Comparison of ENCODE assay signal across 12 mouse cellular contexts in genomic region chr2:173272354-173272900, GRCm38 (mm10). TPM values are rescaled to one million over a fixed set of nuclear protein-coding genes. Genes with fewer than 3 reads are reported as not detected.
A peak's percentile ranks its signal among the peaks of the same experiment; 100 is the strongest.
DNase-seq lines count a peak whose midpoint lies in the region; ATAC-seq and TF ChIP-seq lines count a peak whose summit lies in the region.
"Had no signal": no experiment of that assay in that cellular context is flagged by ENCODE, and none has a peak within 500 bp of the region (broad histone marks: within the 10 kb centered on the region; RNA-seq: fewer than 3 reads in every experiment).

No protein-coding gene starts in this region.

- H3K9ac ChIP-seq in heart, embryonic 16.5 days (ENCODE audit: low read length), result no peak overlapping the region
- no peak overlapping the region for H3K9ac ChIP-seq in embryonic facial prominence, embryonic 14.5 days (ENCODE audit: low read depth, low read length)
- H3K9ac ChIP-seq: liver, embryonic 14.5 days had no signal

- no peak overlapping the region for H3K27ac ChIP-seq in heart, embryonic 16.5 days (ENCODE audit: low read length)
- H3K27ac ChIP-seq in embryonic facial prominence, embryonic 14.5 days (replicated peaks; ENCODE audit: low read depth, low read length), result no peak overlapping the region
- H3K27ac ChIP-seq: liver, embryonic 14.5 days had no signal

- no peaks in the 10 kb centered on the region for H3K36me3 ChIP-seq in heart, embryonic 16.5 days (ENCODE audit: control insufficient read depth, insufficient read depth)
- H3K36me3 ChIP-seq in E14TG2a.4 (ENCODE audit: insufficient read depth, low read length), result peaks cover 43% of the 10 kb centered on the region
- no peaks in the 10 kb centered on the region for H3K36me3 ChIP-seq in embryonic facial prominence, embryonic 14.5 days (ENCODE audit: control insufficient read depth, insufficient read depth, low read length)
- H3K36me3 ChIP-seq in myocyte (ENCODE audit: control insufficient read depth, insufficient read depth), result no peaks in the 10 kb centered on the region

- peaks cover 93% of the 10 kb centered on the region for H3K79me2 ChIP-seq in myocyte (ENCODE audit: control insufficient read depth, insufficient read depth)

- peak overlapping the region; percentile 26; the same call in 1 of the 2 replicates for H3K4me2 ChIP-seq in heart, embryonic 16.5 days (ENCODE audit: low read depth, low read length)
- peak overlapping the region; percentile 87 for H3K4me2 ChIP-seq in embryonic facial prominence, embryonic 14.5 days (ENCODE audit: low read depth, low read length)
- H3K4me2 ChIP-seq in myocyte (ENCODE audit: low read depth), result peak overlapping the region; percentile 88

- H3K4me3 ChIP-seq in heart, embryonic 16.5 days (ENCODE audit: low read length), result no peak overlapping the region; the same call in 1 of the 2 replicates
- H3K4me3 ChIP-seq in E14TG2a.4 (replicated peaks; ENCODE audit: low read length), result 0 out of 2 replicates have a peak overlapping the region, but pooled peaks have one; percentile 32
- no peak overlapping the region for H3K4me3 ChIP-seq in embryonic facial prominence, embryonic 14.5 days (ENCODE audit: low read depth, low read length)
- peak overlapping the region; percentile 92 for H3K4me3 ChIP-seq in myocyte

- intact Hi-C loops in heart, postnatal 36 days (cut with DNase I), result loop anchor here (2.0 to 10.0 kb wide), 2 partner anchors 16 to 382 kb away; partner anchors contain the start of gene Rab22a

- no peak for ATAC-seq in heart, embryonic 16.5 days (replicated peaks; ENCODE audit: extremely low read depth, insufficient read depth, low FRiP score)
- ATAC-seq in embryonic facial prominence, embryonic 14.5 days (ENCODE audit: low read depth), result no peak
- no peak for ATAC-seq in frontal cortex, adult (ENCODE audit: low TSS enrichment)

- DNase-seq in heart, postnatal 36 days, result no peak
- no peak for DNase-seq in embryonic facial prominence, embryonic 14.5 days (ENCODE audit: low spot score)
- no peak for DNase-seq in embryo, embryonic 10.5 days (ENCODE audit: low spot score)
- DNase-seq: adrenal gland, postnatal 36 days; cerebellum, postnatal 25 days; thymus, adult 2 months had no signal

- H3ac ChIP-seq in myocyte (ENCODE audit: control insufficient read depth, insufficient read length), result no peak overlapping the region

- no peaks in the 10 kb centered on the region for H3K9me3 ChIP-seq in heart, embryonic 16.5 days (replicated peaks; ENCODE audit: control insufficient read depth, low read length)
- H3K9me3 ChIP-seq in E14TG2a.4 (ENCODE audit: low read length), result no peaks in the 10 kb centered on the region
- H3K9me3 ChIP-seq in embryonic facial prominence, embryonic 14.5 days (ENCODE audit: control insufficient read depth, low read length), result no peaks in the 10 kb centered on the region

- WGBS in heart, embryonic 16.5 days, result 73% methylated on average over 11 of the region's 11 CpGs
- 70% methylated on average over 11 of the region's 11 CpGs for WGBS in embryonic facial prominence, embryonic 14.5 days

- peaks cover 65% of the 10 kb centered on the region for H3K4me1 ChIP-seq in heart, embryonic 16.5 days (ENCODE audit: control insufficient read depth, insufficient read depth, low read length)
- H3K4me1 ChIP-seq in E14TG2a.4 (replicated peaks; ENCODE audit: low read depth, low read length), result peaks cover 84% of the 10 kb centered on the region
- peaks cover 51% of the 10 kb centered on the region for H3K4me1 ChIP-seq in embryonic facial prominence, embryonic 14.5 days (ENCODE audit: control insufficient read depth, insufficient read depth, low read length)

- no peaks in the 10 kb centered on the region for H3K27me3 ChIP-seq in heart, embryonic 16.5 days (ENCODE audit: control insufficient read depth, insufficient read depth, low read length)
- H3K27me3 ChIP-seq in E14TG2a.4 (ENCODE audit: insufficient read depth, low read length) (peaks cover 23% of the 10 kb centered on the region), myocyte (ENCODE audit: control insufficient read depth, insufficient read depth, insufficient read length) (no peaks in the 10 kb centered on the region)
- no peaks in the 10 kb centered on the region for H3K27me3 ChIP-seq in embryonic facial prominence, embryonic 14.5 days (replicated peaks; ENCODE audit: control insufficient read depth, insufficient read depth, low read length)

- no peak for TF ChIP-seq CTCF in E14TG2a.4 (conservative IDR thresholded peaks at IDR 0.05; ENCODE audit: low read length)

- no peak for TF ChIP-seq POLR2A in myocyte (IDR thresholded peaks at IDR 0.05; ENCODE audit: insufficient read length, low read depth)

TF ChIP-seq in myocyte, 11 proteins besides CTCF, POLR2A, EP300 and RAD21:
- TF ChIP-seq MYOG (IDR thresholded peaks at IDR 0.05; ENCODE audit: control insufficient read depth in 1 of 3, insufficient read depth in 1 of 3, insufficient read length in 2 of 3, low read depth in 2 of 3), result peak in 1 of 3 experiments; percentile 11
- TF ChIP-seq MYOD1 (IDR thresholded peaks at IDR 0.05; ENCODE audit: control insufficient read depth in 1 of 3, insufficient read length in 2 of 3, low read depth in 2 of 3), result no peak
- TF ChIP-seq REST (IDR thresholded peaks at IDR 0.05; ENCODE audit: insufficient read depth, insufficient read length), result no peak
- peak; percentile 53 for TF ChIP-seq POLR2AphosphoS2 (IDR thresholded peaks at IDR 0.05; ENCODE audit: insufficient read length, low read depth)
- no peak for TF ChIP-seq E2F4 (IDR thresholded peaks at IDR 0.05; ENCODE audit: insufficient read depth)

RNA-seq across cellular contexts. Expression of gene Pmepa1, which starts 3.9 kb away (rescaled TPM):
- 4.1 and 4.3 TPM in 2 replicates for polyA plus RNA-seq in heart, embryonic 16.5 days (2015; fragmentation: Nextera tagmentation; extraction: Ambion mirVana)
- 10 to 100 TPM; 27.1 to 27.4 TPM for total RNA-seq in heart, postnatal 36 days (2021)
- 10.1 and 11.0 TPM in 2 replicates for polyA plus RNA-seq in embryonic facial prominence, embryonic 14.5 days (2014; fragmentation: Nextera tagmentation; extraction: Ambion mirVana)
- 260 TPM for polyA plus RNA-seq in myocyte (2012; fragmentation: generic; extraction: Trizol)
- total RNA-seq: MEL had no signal

RNA-seq across cellular contexts. Expression of gene Zbp1, which starts 53.7 kb away (rescaled TPM):
- polyA plus RNA-seq in heart, embryonic 16.5 days (2015; fragmentation: Nextera tagmentation; extraction: Ambion mirVana), result 1.7 and 3.1 TPM in 2 replicates
- 1 to 10 TPM in 1 of 2 experiments, under 1 TPM in 1; 0.44 to 1.8 TPM for total RNA-seq in heart, postnatal 36 days (2021)
- polyA plus RNA-seq in embryonic facial prominence, embryonic 14.5 days (2014; fragmentation: Nextera tagmentation; extraction: Ambion mirVana), result 0.54 and 1.4 TPM in 2 replicates
- polyA plus RNA-seq in myocyte (2012; fragmentation: generic; extraction: Trizol), result 1.1 TPM
- total RNA-seq: MEL had no signal

Comparison
In these comparisons a context has a peak if more than half of its experiments do, and no peak if none do; other contexts are left out.
1. H3K4me2 ChIP-seq: peak in every context shown above with its lines; median percentile 88 in myocyte; 87 in embryonic facial prominence, embryonic 14.5 days; 26 in heart, embryonic 16.5 days.
2. H3K4me3 ChIP-seq: peak in E14TG2a.4 (single experiment) and myocyte (single experiment); none in heart, embryonic 16.5 days (single experiment) and embryonic facial prominence, embryonic 14.5 days (single experiment).
3. RNA of gene Pmepa1, which starts 3.9 kb away (polyA plus RNA-seq): 260 TPM in myocyte (single experiment); 10.1 to 11.0 TPM in embryonic facial prominence, embryonic 14.5 days and 4.1 to 4.3 TPM in heart, embryonic 16.5 days; every median in the first group is over 10 times any median in the second.